Comparison of ENCODE assay signal across 8 mouse cellular contexts in genomic region chr7:118409421-118409820, GRCm38 (mm10). TPM values are rescaled to one million over a fixed set of nuclear protein-coding genes. Genes with fewer than 3 reads are reported as not detected.
DNase-seq lines count a peak whose midpoint lies in the region; ATAC-seq and TF ChIP-seq lines count a peak whose summit lies in the region.
"Had no signal": no experiment of that assay in that cellular context is flagged by ENCODE, and none has a peak within 500 bp of the region (broad histone marks: within the 10 kb centered on the region; RNA-seq: fewer than 3 reads in every experiment).

No protein-coding gene starts in this region.

- H3K4me2 ChIP-seq in kidney, embryonic 15.5 days, result no peak overlapping the region

- TF ChIP-seq CTCF in E14TG2a.4 (conservative IDR thresholded peaks at IDR 0.05; ENCODE audit: low read length) (peak; percentile 45), Patski (IDR thresholded peaks at IDR 0.05) (peak; percentile 71)

- no peaks in the 10 kb centered on the region for H3K9me3 ChIP-seq in kidney, embryonic 15.5 days (replicated peaks)
- H3K9me3 ChIP-seq in E14TG2a.4 (ENCODE audit: low read length), result no peaks in the 10 kb centered on the region

- H3K4me1 ChIP-seq in kidney, embryonic 15.5 days, result peaks cover 8% of the 10 kb centered on the region; the same call in 1 of the 2 replicates
- H3K4me1 ChIP-seq in E14TG2a.4 (replicated peaks; ENCODE audit: low read depth, low read length), result no peaks in the 10 kb centered on the region

- H3K27ac ChIP-seq in kidney, embryonic 15.5 days, result no peak overlapping the region

- CTCF ChIA-PET in Patski (lab: Charles Lee), result interaction anchor here (0.6 to 2.0 kb wide), 14 partner anchors 12 to 109 kb away, joined by 3 to 26 read pairs (median 4); no protein-coding TSS in a partner anchor

- no peaks in the 10 kb centered on the region for H3K27me3 ChIP-seq in kidney, embryonic 15.5 days
- H3K27me3 ChIP-seq in E14TG2a.4 (ENCODE audit: insufficient read depth, low read length) (no peaks in the 10 kb centered on the region), Patski (no peaks in the 10 kb centered on the region)

- WGBS in kidney, embryonic 15.5 days, result 48% methylated on average over 2 of the region's 2 CpGs

- H3K36me3 ChIP-seq in kidney, embryonic 15.5 days, result no peaks in the 10 kb centered on the region
- H3K36me3 ChIP-seq in E14TG2a.4 (ENCODE audit: insufficient read depth, low read length), result no peaks in the 10 kb centered on the region

- in situ Hi-C loops in Patski (cut with MboI; ENCODE audit: low pct_unique_long_range_greater_than_20kb), result loop anchor here (5.0 kb wide), 1 partner anchor 102 kb away; no protein-coding TSS in a partner anchor

- no peak overlapping the region for H3K9ac ChIP-seq in kidney, embryonic 15.5 days

- DNase-seq in kidney, adult 9 months, result peak; percentile 19
- no peak for DNase-seq in Patski (ENCODE audit: low read depth, low spot score)
- DNase-seq in kidney, postnatal 36 days, result peak; percentile 8 to 49
- no peak for DNase-seq in ovary, postnatal 10 days (ENCODE audit: low spot score)
- DNase-seq: cerebellum, adult 11 months had no signal

- ATAC-seq in kidney, embryonic 15.5 days (replicated peaks; ENCODE audit: low FRiP score), result no peak
- ATAC-seq in Patski, result no peak
- no peak for ATAC-seq in megakaryocyte-erythroid progenitor cell, adult 5-6 weeks (replicated peaks; ENCODE audit: low FRiP score, low TSS enrichment, poor library complexity, severe bottlenecking)

- POLR2A ChIA-PET in Patski (lab: Charles Lee), result interaction anchor here (0.7 kb wide), 1 partner anchor 35 kb away, joined by 4 read pairs; no protein-coding TSS in a partner anchor

- H3K4me3 ChIP-seq in kidney, embryonic 15.5 days (replicated peaks), result no peak overlapping the region
- H3K4me3 ChIP-seq in E14TG2a.4 (replicated peaks; ENCODE audit: low read length), result no peak overlapping the region

RNA-seq across cellular contexts. Expression of gene Syt17, which starts 38.6 kb away (rescaled TPM):
- 10.3 and 11.6 TPM in 2 replicates for polyA plus RNA-seq in kidney, embryonic 15.5 days (2015; fragmentation: Nextera tagmentation; extraction: Ambion mirVana)
- 30.0 TPM for polyA plus RNA-seq in Patski (2021)
- not detected in 2 replicates for total RNA-seq in megakaryocyte-erythroid progenitor cell, adult 5-6 weeks (2014; fragmentation: Nextera tagmentation)
- not detected in 2 replicates for total RNA-seq in megakaryocyte-erythroid progenitor cell, adult 5-6 weeks (2017)

Comparison
In these comparisons a context has a peak if more than half of its experiments do, and no peak if none do; other contexts are left out.
1. DNase-seq: peak in kidney, adult 9 months (single experiment) and kidney, postnatal 36 days (2 of 2); none in Patski (single experiment) and ovary, postnatal 10 days (single experiment).